Mouse (Mus musculus) megakaryocyte, embryonic 14.5 days (primary cell): Measurements from ENCODE around the gene Rad51b. TPM values are rescaled to one million over a fixed set of nuclear protein-coding genes. Genes with fewer than 3 reads are reported as not detected.

Source experiments
- H3K27me3 ChIP-seq: replicated peaks from 2 replicates; pipeline ENCODE3; 2012; ENCODE audit warnings: inconsistent platforms
- H3K36me3 ChIP-seq: replicated peaks from 2 replicates; pipeline ENCODE3; 2012; ENCODE audit warnings: low read length, inconsistent platforms, mixed read lengths
- H3K4me1 ChIP-seq: 2 replicates; pipeline ENCODE4 v1.6.1; 2012; ENCODE audit warnings: inconsistent platforms
- H3K4me3 ChIP-seq: replicated peaks from 2 replicates; pipeline ENCODE3; 2012; ENCODE audit warnings: moderate library complexity, mild to moderate bottlenecking, inconsistent platforms
- H3K9me3 ChIP-seq: 2 replicates; pipeline ENCODE4 v1.6.1; 2012; ENCODE audit warnings: inconsistent platforms
- FLI1 ChIP-seq: IDR thresholded peaks from 2 replicates; pipeline ENCODE4 v1.6.1; 2012; ENCODE audit warnings: low read length, inconsistent platforms, mixed read lengths
- GATA1 ChIP-seq: IDR thresholded peaks from 3 replicates; pipeline ENCODE4 v1.6.1; 2012; ENCODE audit warnings: mixed read lengths, low read length, inconsistent platforms, borderline replicate concordance
- polyA plus RNA-seq: library from polyadenylated mRNA; stranded (reverse); fragments of >175 nt; gene quantifications from 2 replicates; pipeline ENCODE4 v1.2.3, GENCODE M21; 2012; ENCODE audit warnings: low replicate concordance; ENCODE audit not compliant: insufficient read depth

Gene Rad51b
- polyA plus RNA-seq, 1 experiment = 0.30 TPM

DNA sequence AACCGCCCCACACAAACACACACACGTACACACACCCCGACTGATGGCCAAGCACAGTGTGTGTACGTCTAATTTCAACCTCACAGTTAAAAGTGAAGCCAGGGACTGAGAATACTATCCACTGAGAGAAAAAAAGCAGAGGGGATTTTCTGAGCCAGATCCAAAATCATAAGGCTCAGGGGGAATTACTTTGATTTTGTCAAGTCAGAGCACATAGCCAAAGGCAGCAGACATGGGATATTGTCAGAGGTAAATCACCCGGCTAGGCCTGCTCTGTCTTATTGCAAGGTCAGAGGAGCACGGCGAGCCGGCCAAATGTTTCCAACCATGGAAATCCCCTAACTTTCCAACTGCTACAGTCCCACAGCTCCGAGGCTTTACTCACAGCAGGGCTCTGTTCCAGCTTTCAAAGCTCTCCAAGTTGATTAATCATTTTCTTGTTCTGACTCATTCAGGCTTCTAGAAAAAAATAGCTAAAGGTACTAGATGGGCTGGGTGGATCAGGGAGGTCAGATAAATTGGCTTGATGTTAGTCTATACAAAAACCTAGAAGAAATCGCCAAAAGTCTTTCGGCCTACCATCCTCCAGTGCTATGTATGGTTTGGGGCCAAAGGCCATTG lies 303.2 kb downstream of the Rad51b start:
- no peaks in the 10 kb centered on the region for H3K9me3 ChIP-seq
- H3K4me1 ChIP-seq = no peaks in the 10 kb centered on the region
- no peak for TF ChIP-seq FLI1
- TF ChIP-seq GATA1 = no peak
- H3K36me3 ChIP-seq = no peaks in the 10 kb centered on the region
- no peak overlapping the region for H3K4me3 ChIP-seq
- no peaks in the 10 kb centered on the region for H3K27me3 ChIP-seq

DNA sequence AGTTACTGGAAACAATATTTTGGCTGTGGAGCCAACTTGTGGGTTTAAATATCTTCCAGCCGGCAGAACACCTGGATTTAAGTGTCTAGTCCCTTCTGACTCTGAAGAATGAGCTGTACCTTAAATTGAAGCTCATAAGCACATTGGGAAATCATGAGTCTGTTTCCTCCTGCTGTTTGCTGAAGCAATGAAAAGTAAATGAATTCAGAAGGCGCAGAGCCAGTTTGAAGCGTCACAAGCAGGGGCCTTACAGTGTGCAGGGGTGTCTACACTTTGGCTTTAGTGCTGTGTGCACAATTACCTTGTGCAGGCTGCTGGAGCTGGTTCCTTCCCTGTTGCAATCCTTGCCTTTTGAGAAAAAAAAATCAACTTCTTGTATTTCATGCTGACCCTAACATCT lies 305.6 kb downstream of the Rad51b start:
- Histone ChIP-seq H3K4me1 (no peaks in the 10 kb centered on the region), H3K27me3 (no peaks in the 10 kb centered on the region), H3K4me3 (no peak overlapping the region), H3K36me3 (no peaks in the 10 kb centered on the region), H3K9me3 (no peaks in the 10 kb centered on the region)
- TF ChIP-seq FLI1 (no peak), GATA1 (no peak)

DNA sequence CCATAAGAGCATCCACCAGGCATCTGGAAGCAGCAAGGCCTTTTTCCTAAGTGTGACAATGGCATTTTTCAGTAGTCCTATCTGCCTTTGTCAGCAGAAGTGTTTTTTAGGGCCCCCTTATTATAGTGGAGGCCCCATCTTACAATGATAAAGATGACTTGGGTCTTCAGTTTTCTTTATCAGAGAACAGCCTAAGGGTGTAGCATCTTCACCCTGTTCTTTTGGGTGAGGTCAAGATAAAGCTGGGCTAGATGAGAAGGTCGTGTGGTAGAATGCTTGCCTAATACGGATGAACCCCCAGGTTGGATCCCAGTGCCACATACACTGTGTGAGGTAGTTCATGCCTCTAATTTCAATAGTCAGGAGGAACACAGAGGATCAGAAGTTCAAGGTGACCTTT lies 307.8 kb downstream of the Rad51b start:
- no peak overlapping the region for H3K4me3 ChIP-seq
- TF ChIP-seq GATA1 (no peak), FLI1 (no peak)
- no peaks in the 10 kb centered on the region for H3K36me3 ChIP-seq
- H3K4me1 ChIP-seq = peaks cover 5% of the 10 kb centered on the region
- no peaks in the 10 kb centered on the region for H3K9me3 ChIP-seq
- no peaks in the 10 kb centered on the region for H3K27me3 ChIP-seq

DNA sequence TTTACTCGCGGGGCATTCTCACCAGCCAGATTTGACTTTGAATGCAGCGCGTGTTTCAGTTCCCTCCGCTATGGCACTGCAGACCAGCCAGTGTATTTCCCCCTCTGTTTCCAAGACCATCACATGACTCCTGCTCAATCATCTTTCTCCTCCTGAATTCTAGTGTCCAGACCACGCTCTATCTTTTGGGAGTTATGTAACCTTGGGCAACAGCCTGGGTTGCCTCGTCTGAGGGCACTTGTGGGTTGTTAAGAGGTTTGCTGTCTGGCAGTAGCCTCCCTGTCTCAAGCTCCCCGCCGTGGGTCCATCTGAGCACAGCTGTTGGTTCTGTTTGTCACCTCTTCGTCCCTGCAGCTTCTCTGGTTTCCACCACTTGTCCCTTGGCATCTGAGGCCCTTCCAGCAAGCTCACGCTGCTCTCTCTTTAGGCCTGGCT lies 309.1 kb downstream of the Rad51b start:
- Histone ChIP-seq H3K4me3 (no peak overlapping the region), H3K4me1 (peaks cover 19% of the 10 kb centered on the region), H3K27me3 (no peaks in the 10 kb centered on the region), H3K9me3 (no peaks in the 10 kb centered on the region), H3K36me3 (no peaks in the 10 kb centered on the region)
- TF ChIP-seq GATA1 (no peak), FLI1 (no peak)

DNA sequence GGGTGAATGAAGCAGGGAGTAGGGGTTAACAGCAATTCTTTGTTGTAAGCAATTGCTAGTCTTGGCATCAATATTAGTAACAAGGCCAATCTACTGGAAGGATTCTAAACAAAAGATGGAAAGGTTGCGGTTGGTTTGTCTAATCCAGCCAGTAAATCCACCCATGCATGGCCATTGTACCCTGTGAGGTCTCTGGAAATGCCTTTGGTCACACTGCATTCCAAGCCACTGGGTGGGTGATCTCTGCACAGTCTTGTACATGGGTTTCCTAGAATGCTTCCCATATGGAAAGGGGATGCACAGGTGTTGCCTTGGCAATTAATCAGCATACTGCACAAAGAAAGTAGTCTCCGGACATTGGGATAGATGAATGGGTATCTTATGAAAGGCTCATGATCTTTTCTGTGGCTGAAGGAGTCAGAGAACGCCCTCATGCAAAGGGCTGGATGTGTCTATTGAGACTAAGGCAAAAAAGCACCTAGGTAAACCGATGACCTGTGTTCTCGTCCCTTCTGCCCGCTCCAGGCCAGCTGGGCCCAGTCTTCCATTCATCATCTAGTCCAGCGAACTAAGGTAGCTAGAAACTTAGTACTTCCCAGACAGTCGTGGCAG lies 312.4 kb downstream of the Rad51b start:
- Histone ChIP-seq H3K9me3 (no peaks in the 10 kb centered on the region), H3K4me1 (peaks cover 50% of the 10 kb centered on the region), H3K4me3 (no peak overlapping the region), H3K27me3 (no peaks in the 10 kb centered on the region), H3K36me3 (no peaks in the 10 kb centered on the region)
- TF ChIP-seq FLI1 (no peak), GATA1 (no peak)

DNA sequence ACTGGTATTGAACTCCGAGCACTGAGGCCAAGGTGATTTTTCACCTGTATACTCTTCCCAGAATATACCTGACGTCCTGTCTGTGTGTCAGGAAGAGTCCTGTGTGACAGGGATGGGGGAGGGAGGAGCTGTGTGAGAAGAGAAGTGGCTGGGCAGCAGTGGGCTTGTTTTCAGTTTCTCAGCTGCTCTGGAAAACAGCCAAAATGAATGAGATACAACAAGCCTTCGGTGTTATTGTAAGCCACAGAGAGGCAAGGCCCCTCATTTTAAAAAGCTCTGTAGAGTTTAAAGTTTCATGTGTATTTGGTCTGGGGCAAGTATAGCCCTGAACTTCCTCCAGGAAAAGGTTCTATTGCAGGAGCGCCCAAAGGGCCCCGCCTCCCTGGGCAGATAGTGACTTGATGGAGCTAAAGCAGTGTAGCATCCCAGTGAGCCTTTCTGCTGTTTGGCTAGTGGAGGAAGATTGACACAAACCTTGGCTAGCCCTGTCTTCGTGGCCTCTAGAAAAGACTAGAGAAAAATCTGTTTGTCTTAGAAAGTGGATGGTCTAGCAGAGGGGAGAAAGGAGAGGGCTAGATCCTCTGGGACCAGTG lies 313.5 kb downstream of the Rad51b start:
- H3K4me1 ChIP-seq = peaks cover 51% of the 10 kb centered on the region
- no peaks in the 10 kb centered on the region for H3K27me3 ChIP-seq
- H3K4me3 ChIP-seq = no peak overlapping the region
- TF ChIP-seq FLI1 (no peak), GATA1 (no peak)
- no peaks in the 10 kb centered on the region for H3K9me3 ChIP-seq
- H3K36me3 ChIP-seq = no peaks in the 10 kb centered on the region

DNA sequence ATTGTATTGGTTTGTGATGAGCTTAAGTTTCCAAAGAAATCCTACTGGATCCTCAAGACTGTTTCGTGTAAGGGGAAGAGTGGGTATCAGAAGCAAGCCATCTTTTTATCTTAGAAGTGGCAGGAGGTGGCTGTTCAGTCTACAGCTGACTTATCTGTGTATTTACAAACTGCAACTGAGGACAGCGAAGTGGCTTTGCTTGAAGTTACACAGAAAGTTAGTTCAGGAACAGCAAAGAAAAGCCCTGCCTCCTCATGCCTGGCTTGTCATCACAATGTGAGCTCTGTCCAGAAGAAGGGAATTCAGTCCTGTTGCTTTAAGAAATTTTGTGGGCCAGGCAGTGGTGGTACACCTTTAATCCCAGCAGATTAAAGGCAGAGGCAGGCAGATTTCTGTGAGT lies 314.6 kb downstream of the Rad51b start:
- peaks cover 51% of the 10 kb centered on the region for H3K4me1 ChIP-seq
- H3K4me3 ChIP-seq = no peak overlapping the region
- TF ChIP-seq FLI1 (no peak), GATA1 (no peak)
- no peaks in the 10 kb centered on the region for H3K36me3 ChIP-seq
- H3K9me3 ChIP-seq = no peaks in the 10 kb centered on the region
- H3K27me3 ChIP-seq = no peaks in the 10 kb centered on the region

DNA sequence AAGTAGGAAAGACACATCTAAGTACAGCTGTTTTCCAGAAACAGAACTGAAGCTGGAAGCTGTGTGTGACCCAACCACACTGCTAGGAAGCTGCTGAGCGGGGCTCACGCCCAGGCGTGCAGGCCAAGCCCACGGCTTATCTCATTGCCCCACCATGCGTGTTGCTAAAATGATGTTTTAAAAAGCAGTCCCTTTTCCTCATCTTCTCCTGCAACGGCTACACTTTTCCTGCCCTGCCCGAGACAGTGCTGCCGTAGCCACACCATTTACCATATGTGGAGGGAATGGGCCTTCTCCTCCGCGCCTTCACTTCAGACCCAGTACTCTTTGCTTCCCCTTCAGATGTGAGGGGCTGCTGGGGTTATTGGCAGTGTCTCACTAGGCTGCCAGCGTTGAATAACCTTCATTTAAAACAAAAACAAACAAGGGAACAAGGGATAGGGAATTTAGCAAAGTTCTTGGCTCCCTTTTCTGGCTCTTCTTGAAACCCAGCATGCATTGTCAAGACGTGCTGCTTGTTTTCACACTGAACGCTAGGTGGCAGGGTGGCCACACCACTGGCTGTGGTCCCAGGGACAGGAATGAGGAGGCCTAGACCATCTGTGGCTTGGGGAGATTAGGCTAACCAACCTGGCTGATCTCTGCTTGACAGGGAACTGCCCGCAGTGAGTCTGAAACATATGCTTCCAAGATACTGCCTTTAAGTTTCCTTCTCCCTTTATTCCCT lies 315.4 kb downstream of the Rad51b start:
- TF ChIP-seq FLI1 (no peak), GATA1 (peak; percentile 59; the same call in 1 of the 3 replicates)
- Histone ChIP-seq H3K4me3 (peak overlapping the region; percentile 75), H3K36me3 (no peaks in the 10 kb centered on the region), H3K27me3 (no peaks in the 10 kb centered on the region), H3K4me1 (peaks cover 51% of the 10 kb centered on the region), H3K9me3 (no peaks in the 10 kb centered on the region)

DNA sequence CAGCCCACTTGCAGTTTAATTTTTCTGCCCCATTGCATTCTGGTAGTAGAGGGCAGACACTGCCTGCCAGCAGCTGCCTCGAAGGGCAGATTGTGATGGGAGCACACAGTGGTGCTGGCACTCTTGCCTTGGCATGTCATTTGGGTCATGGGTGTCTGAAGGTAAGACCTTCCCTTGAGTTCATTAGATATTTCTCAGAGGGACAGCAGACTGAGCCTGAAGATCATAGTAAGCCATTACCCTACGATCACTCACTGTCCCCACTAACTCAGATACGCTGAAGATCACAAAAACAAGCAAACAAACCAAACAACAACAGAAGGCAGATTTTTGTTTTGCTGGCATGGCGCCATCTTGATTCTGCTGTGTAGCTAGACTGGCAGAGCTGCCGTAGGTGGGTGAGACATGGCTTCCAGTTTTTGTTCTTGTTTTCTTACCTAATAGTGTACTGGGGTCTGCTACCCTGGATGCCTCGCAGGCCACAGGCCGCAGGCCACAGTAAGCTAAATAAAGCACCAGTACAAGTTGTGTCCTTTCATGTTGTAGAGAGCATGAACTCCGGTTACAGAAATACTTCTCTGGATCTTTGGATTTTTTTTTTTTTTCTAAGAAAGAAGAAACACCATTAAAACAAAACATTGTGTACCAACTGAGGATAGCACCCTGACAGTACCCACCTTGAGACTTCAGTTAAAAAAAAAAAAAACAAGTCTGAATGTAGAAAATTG lies 316.1 kb downstream of the Rad51b start:
- Histone ChIP-seq H3K4me3 (peak overlapping the region; percentile 15), H3K4me1 (peaks cover 51% of the 10 kb centered on the region), H3K9me3 (no peaks in the 10 kb centered on the region), H3K36me3 (no peaks in the 10 kb centered on the region), H3K27me3 (no peaks in the 10 kb centered on the region)
- no peak for TF ChIP-seq GATA1
- no peak for TF ChIP-seq FLI1
